Mouse (Mus musculus): ENCODE measurements around the gene C5ar1. TPM values are rescaled to one million over a fixed set of nuclear protein-coding genes. Genes with fewer than 3 reads are reported as not detected.

The C5ar1 gene
- total RNA-seq, 2 experiments from 2014 or later, result 1.1 to 1.3 TPM

- DNase-seq (ENCODE audit: low spot score in 2 of 2), result no peak
These were observed 29.5 kb downstream of the C5ar1 start for GRCm38 (mm10) chr7:16229869-16230268.

GRCm38 (mm10) chr7:16221582-16222272, 37.6 kb downstream of the C5ar1 start, which contains the start of gene Dhx34:
Dhx34 (minus strand) TSS chr7:16222037.
- DNase-seq (ENCODE audit: low spot score in 2 of 2), result peak; percentile 93 to 97

- no peak for DNase-seq (ENCODE audit: low spot score in 2 of 2)
These were observed 45.4 kb downstream of the C5ar1 start for GRCm38 (mm10) chr7:16213986-16214385.

- no peak for DNase-seq (ENCODE audit: low spot score in 2 of 2)
These were observed 46.1 kb downstream of the C5ar1 start for GRCm38 (mm10) chr7:16213196-16213595.

DNA sequence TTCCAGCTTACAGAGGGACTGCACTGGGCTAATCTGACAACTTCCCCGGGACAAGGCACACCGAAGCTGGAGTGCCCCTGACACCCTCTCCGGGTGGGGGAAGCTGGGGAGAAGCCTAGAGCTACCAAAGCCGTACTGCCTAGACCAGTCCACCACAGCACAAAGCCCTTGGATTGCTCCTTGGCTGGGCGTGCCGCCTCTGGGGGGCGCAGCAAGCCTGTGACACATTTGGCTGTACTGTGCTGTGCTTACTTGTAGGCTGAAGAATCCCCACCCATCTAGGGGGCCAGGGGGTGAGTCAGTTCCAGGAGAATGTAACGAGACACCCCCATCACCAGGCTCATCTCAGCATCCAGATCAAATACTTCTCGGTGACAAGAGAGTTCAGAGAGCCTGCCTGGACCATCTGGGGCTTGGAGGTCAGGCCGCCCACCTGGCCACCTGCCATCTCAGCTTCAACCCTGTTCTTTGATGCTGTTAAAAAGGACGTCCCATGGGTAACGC, 48.4 kb downstream of the C5ar1 start:
- DNase-seq (ENCODE audit: low spot score in 2 of 2), result no peak

DNA sequence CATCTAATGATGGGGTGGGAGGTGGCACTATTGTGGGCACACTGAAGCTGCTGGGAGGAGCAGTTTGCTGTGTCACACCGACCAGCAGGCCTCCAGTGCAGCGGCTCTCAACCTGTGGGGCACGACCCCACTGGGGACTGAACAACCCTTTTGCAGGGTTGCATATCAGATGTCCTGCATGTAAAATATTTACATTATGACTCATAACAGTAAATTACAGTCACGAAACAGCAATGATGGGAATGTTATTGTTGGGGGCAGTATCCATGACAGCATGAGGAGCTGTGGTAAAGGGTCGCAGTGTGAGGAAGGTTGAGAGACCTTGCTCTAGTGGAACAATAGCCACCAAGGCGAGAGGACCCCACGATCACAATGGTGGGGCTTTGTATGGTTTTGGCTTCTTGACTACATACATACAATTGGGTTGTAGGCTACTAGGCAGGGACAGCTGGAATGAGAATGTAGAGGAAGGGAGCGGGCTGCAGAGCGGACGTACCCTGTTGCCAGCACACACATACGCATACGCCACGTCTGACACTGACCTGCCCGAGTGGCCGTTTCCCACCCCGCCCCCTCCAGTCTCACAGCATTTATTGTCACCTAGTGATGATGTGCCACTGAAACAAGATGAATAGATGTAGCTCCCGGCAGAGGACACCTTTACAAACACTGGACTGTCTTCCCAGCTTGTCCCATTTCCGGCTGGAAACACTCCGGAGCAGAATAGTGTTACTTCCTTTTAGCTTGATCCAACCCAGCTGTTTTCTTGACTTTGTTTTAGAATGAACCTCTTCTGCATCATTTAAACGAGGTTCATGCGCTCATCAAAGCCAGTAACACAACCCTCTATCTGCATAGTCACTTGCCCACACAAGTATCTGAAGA, 50.3 kb downstream of the C5ar1 start:
- no peak for DNase-seq (ENCODE audit: low spot score in 2 of 2)

GRCm38 (mm10) chr7:16207496-16207895, 51.8 kb downstream of the C5ar1 start:
- DNase-seq (ENCODE audit: low spot score in 2 of 2), result peak; percentile 13 to 20

DNA sequence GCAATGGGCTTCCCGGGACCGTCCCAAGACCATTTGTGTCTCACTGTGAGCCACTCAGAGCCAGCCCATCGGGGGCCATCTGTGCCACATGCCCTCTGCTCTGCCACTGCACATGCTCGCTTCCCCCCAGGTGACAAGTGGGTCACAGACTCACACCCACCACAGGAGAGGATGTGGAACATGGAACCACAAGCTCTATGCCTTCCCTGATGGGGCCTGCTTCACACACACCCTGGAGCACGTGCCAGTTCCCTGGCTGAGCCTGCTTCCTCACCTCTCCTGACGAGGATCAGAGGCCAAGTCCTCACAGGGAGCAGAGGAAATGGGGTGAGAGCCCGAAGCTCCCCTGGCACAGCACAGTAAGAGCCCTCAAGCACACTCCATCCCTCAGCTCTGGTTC, 52.3 kb downstream of the C5ar1 start:
- no peak for DNase-seq (ENCODE audit: low spot score in 2 of 2)

DNA sequence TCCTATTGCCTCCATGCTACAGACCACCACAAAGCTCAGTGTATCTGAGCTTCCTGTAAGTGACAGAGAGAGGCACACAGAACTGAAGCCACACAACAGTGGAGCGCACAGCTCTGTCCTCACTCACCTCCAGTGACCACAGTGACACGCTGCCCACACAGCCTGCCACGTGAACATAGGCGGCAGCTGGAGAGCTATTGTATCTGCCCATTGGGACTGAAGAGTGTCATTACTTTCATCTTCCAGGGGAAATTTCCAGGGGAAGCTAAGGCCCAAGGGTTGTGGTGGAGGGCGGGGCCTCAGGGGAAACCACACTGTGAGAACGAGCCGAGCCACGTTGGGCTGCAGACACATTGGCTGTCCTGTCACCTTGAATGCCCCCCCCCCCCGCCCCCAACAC, 54.5 kb downstream of the C5ar1 start:
- no peak for DNase-seq (ENCODE audit: low spot score in 2 of 2)

GRCm38 (mm10) chr7:16203505-16203903, 55.8 kb downstream of the C5ar1 start:
- no peak for DNase-seq (ENCODE audit: low spot score in 2 of 2)

- DNase-seq (ENCODE audit: low spot score in 2 of 2), result no peak
These were observed 56.4 kb downstream of the C5ar1 start for GRCm38 (mm10) chr7:16202756-16203504.

- no peak for DNase-seq (ENCODE audit: low spot score in 2 of 2)
These were observed 58.2 kb downstream of the C5ar1 start for GRCm38 (mm10) chr7:16201136-16201535.

GRCm38 (mm10) chr7:16198540-16198939, 60.8 kb downstream of the C5ar1 start:
- DNase-seq (ENCODE audit: low spot score in 2 of 2), result no peak

GRCm38 (mm10) chr7:16197166-16197565, 62.2 kb downstream of the C5ar1 start:
- no peak for DNase-seq (ENCODE audit: low spot score in 2 of 2)

Other genes with a start within 250 kb of the C5ar1 start
- gene Bicra, start 211.6 kb downstream of the C5ar1 start, total RNA-seq (2021), result 10 to 100 TPM; 19.3 to 21.1 TPM
- under 1 TPM; 0.40 to 0.43 TPM for gene Zfp541, start 197.7 kb downstream of the C5ar1 start, total RNA-seq (2021)
- gene Napa, start 161.1 kb downstream of the C5ar1 start, total RNA-seq (2021), result 100 to 1,000 TPM; 191 to 195 TPM
- gene Kptn, start 139.6 kb downstream of the C5ar1 start, total RNA-seq (2021), result 10 to 100 TPM; 33.3 to 39.1 TPM
- gene Slc8a2, start 129.7 kb downstream of the C5ar1 start, total RNA-seq (2021), result 100 to 1,000 TPM; 282 to 292 TPM
- 10 to 100 TPM; 36.2 to 41.5 TPM for gene Meis3, start 84.5 kb downstream of the C5ar1 start, total RNA-seq (2021)
- gene Dhx34, start 37.5 kb downstream of the C5ar1 start, total RNA-seq (2021), result 10 to 100 TPM; 10.8 to 11.3 TPM
- gene C5ar2, start 15.4 kb downstream of the C5ar1 start, total RNA-seq (2021), result under 1 TPM; 0.33 to 0.37 TPM
- gene Inafm1, start 14.1 kb upstream of the C5ar1 start, total RNA-seq (2021), result 10 to 100 TPM; 35.4 to 35.8 TPM
- 10 to 100 TPM; 81.4 to 98.8 TPM for gene Ccdc9, start 27.3 kb upstream of the C5ar1 start, total RNA-seq (2021)
- 10 to 100 TPM; 28.0 to 30.0 TPM for gene Bbc3, start 48.9 kb upstream of the C5ar1 start, total RNA-seq (2021)
- 100 to 1,000 TPM; 106 to 115 TPM for gene Sae1, start 128.3 kb upstream of the C5ar1 start, total RNA-seq (2021)
- 10 to 100 TPM; 46.4 to 52.8 TPM for gene Zc3h4, start 141.4 kb upstream of the C5ar1 start, total RNA-seq (2021)
- 100 to 1,000 TPM in 1 of 2 experiments, 10 to 100 TPM in 1; 86.4 to 103 TPM for gene Tmem160, start 193.2 kb upstream of the C5ar1 start, total RNA-seq (2021)
- gene Npas1, start 218.2 kb upstream of the C5ar1 start, total RNA-seq (2021), result 10 to 100 TPM; 20.8 to 23.8 TPM